Mouse (Mus musculus) cortical plate, adult 2 months (tissue): ENCODE measurements around the gene Pax3.

ENCODE experiments used
- CTCF ChIP-seq: fragments of 200-500 bp; IDR thresholded peaks from 2 replicates; pipeline ENCODE4 v1.5.1; 2011; ENCODE audit warnings: mild to moderate bottlenecking, control low read depth, low read length; ENCODE audit not compliant: insufficient read depth; ENCODE audit errors: extremely low read depth
- POLR2A ChIP-seq: fragments of 200-500 bp; IDR thresholded peaks from 2 replicates; pipeline ENCODE4 v1.6.1; 2011; ENCODE audit warnings: mild to moderate bottlenecking, low read length, control low read depth; ENCODE audit not compliant: insufficient read depth; ENCODE audit errors: extremely low read depth

DNA sequence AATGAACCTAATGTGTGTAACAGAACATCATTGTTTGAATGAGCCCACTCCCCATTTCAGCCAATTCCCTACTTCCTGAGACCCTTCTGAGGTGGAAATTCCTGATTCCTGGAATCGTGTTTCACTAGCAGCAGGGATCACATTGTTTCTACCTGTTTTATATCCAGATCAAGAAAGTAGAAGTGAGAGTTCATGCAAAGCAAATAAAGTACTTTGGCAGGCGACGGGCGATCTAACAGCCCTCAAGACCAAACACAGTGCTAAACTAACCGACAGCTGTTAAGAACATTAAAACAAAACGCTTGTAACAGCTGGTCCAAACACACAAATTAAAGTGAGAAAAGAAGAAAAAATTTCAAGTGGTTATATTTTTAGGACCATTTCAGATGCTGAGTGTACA, 39.0 kb downstream of the Pax3 start:
- TF ChIP-seq POLR2A (no peak), CTCF (no peak)
